Mouse (Mus musculus): Measurements from ENCODE around the gene Eipr1.

The Eipr1 gene

DNA sequence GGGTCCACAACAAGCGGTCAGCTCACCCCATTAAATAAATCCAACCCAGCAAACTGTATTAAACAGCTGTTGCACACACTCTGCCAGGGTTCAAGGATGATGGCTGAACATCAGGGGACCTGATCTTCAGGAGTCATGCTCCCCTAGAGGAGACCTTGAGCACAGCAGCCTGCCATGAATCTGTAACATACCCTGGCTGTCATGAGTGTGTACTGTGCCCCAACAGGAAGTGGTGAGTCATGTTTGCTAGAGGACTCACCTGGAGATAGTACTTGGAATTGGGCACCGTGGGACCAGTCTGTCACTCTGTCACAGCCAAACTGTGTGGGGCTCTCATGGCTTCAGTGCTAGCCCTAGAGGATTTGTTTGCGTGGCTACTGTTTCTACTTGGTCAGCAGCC is 77.9 kb downstream of the Eipr1 start:
- WGBS, result 85% methylated on average over 3 of the region's 3 CpGs

DNA sequence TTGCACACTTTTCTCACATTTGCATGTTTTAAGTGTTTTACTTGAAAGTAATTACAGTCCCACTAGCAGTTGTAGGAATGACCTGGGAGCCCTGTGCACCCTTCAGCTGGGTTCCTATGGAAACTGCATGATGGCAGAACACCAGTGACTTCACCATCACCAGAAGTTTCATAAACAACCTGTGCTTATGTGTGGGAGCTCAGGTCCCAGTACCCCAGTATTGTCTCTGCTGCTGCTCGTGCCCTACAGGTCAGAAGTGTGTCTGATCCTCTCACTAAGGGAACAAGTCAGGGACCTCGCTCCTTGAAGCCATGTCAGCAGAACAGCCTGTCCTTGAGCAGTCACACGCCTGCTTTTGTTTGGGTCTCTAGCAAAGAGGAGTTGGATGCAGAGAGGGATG is 78.9 kb downstream of the Eipr1 start:
- 90% methylated on average over 3 of the region's 3 CpGs for WGBS

DNA sequence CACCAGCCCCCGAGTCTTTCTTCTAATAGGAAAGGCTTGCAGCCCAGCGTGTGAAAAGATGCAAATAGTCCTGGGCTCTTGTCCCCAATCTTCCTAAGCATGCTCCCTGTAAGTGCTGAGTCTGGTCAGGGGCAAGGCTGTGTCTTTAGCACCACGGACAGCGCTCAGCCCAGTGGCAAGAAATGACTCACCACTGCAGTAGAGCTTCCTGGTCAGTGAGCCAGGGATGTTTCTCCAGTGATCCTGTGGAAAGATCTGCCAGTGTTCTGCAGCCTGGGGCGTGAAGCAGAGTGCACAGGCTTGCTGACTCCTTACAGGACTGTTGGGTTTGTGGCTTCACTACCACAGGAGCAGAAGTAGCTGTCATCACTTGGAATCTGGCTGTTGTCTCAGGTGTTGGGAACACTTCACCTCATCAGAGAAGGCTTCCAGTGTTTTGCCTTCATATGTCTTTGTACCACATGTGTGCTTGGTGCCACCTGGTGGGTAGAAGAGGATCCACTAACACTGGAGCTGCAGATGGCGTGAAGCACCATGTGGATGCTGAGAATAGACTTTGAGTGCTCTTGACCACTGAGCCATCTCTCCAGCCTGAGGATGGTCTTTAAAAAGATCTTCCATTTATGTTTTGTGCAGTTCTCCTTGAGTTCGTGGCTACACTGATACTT is 79.6 kb downstream of the Eipr1 start:
- WGBS, result 46% methylated on average over 7 of the region's 7 CpGs

DNA sequence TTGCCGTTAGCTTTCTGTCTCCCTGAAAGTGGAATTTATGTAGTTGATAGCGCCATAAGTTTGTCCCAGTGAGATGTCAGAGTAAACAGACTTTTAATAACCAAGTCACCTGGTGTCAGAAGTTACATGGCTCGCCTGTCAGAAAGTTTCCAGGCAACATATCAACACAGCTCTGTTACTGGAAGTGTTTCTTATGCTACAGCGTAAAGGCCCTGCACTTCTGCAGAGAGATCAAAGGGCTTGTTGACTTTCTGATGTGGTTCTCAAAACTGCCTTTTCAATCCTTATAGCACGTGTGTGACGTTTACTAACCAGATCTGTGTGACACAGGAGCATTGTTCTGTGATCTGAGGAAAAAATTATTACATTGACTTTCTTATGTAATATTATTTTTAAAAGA is 82.7 kb downstream of the Eipr1 start:
- WGBS, result 85% methylated on average over 6 of the region's 6 CpGs

DNA sequence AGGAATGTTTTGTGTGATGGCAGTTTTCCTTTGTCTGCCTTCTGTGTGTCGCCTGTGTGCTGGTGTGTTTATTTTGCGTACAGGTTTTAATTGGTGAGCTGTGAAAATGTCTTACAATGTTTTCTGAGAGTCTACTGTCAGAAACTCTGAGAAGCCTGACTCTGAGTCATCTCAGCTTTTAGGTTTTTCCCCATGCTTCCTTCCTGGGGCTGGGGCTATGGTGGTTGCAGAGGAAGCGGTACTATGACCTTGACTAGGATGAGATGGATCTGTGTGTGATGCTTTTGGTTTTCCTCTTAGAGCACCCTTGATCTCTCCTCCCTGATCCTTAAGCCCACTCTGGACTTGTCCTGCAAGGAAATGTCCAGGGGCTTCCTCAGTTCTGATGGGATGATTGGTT is 84.1 kb downstream of the Eipr1 start:
- 74% methylated on average over 3 of the region's 3 CpGs for WGBS

DNA sequence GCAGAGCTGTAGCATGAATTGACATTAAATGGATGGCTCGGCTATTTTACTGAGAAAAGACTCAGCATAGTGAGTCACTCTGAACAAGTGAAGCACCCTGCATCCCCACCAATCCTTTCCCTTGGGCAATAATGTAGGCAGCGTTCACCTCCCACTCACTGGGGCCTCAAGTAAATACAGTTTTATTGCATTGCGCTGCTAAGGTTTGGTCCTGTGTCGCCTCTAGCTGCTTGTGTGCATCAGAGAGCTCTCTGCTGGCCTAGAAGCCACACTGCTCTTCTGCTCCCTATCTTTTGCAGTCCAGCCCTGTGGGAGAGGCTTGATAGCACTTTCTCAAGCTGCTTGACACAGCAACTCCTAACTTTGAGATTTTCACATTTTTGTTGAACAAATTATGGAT is 86.7 kb downstream of the Eipr1 start:
- WGBS, result 44% methylated on average over 4 of the region's 4 CpGs

DNA sequence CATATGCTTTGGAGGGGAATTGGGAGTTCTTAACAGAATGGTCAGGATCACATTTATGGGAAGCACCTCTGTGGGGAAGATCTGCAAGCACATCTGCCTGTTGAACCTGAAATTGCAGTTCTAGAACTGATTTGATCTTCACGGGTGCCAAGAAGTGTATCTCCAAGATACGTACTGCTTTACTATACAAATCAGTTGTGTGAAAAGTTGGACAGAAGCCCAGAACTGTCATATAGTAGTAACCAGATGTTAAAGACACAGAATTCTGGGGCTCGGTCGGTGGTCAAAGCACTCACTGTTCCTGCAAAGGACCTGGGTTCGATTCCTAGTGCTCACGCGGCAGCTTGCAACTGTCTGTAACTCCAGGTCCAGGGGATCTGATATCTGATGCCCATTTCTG is 87.4 kb downstream of the Eipr1 start:
- 73% methylated on average over 7 of the region's 7 CpGs for WGBS

DNA sequence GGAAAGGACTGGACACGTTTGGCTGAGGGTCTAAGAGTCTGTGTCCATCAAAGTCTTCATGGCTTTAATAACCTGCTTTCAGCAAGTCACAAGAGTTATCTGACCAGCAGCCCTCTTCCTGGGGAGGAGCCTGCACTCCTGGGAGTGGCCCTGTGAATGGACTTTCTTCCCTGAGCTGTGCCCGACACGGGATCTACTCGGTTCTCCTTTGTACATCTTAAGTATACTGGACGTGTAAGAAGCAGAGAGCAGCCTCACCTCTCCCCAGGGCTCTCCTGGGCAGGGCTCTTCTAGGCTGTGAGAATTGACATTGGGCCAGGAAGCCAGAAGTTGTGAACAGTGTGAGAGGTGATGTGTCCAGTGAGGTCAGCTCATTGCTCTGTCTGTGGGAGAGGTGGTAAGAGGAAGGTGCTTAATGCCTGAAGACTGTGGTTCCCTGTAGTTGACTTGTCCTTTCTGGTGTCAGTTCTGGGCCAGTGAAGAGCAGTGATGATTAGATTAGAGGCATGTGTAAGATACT is 89.6 kb downstream of the Eipr1 start:
- 84% methylated on average over 5 of the region's 5 CpGs for WGBS

DNA sequence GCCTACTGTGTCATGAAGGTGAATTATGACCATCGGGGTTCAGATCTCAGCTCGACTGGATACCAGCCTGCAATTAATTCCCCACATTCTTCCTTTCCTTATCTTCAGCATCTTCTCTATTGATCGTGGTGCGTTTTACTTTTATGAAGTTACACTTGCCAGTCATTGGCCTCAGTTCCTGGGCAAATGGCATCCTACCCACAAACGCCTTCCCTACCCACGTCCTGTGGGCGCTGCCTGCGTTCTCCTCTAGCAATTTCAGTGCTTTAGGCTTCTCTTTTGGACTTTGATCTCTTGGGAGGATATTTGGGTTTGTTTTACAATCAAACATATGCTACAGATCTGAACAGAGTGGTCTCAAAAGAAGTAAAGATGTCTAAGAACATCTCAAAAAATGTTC is 94.2 kb downstream of the Eipr1 start:
- WGBS, result 81% methylated on average over 8 of the region's 8 CpGs

DNA sequence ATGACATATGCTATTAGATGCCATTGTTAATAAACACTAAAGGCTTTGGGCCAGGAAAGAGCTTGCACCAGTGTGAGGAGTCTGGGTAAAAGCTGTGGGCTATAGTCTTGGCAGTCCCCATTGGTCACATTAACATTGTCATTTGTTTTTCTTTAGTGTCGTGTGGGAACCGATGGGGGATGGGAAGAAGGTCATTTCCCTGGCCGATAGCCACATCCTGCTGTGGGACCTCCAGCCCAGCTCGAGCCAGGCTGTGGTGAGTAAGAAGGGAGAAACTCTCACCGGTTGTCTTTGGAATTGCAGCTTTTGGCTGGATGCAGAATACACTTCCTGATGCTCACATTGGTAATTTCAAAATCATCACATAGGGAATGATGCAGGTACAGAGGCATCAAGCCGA is 95.8 kb downstream of the Eipr1 start:
- WGBS, result 65% methylated on average over 6 of the region's 6 CpGs

DNA sequence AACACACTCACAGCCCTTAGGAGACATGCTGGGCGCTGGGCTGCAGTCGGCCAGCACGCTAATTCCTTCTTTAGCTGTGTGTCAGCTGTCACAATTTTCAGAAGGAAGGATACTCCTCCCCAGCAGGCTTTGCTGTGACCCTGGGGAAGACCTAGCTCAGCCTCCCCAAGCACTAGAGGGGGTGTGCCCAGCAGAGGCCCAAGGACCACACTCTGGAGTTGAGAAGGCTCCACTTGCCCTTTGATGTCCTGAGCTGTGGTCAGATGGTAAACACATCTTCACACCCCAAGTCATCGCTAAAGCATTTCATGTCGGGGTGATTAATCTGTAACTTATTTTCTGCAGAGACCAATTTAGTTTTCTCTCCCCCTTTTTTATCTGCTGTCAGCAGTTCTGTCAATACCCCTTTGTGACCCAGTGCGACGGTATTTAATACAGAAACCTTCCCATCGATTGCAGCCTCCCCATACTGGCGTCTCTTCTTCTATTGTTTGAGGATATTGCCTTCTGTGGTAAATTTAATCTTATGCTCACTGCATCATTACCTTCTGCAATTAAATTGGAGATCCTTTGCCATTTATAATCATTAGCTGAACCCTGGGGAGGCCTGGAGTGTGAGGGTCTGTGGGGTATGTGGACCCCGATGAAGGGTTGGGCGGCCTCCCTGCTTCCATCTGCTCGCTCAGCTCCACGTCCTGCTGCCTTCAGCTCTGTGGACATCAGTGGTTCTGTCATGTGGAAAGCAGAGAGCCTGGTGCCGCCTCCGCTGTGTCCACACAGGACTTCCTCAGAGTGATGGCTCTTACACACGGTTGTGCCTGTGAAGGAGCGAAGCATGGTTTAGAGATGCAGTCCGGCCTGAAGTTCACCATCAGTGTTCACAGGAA is 97.4 kb downstream of the Eipr1 start:
- WGBS, result 83% methylated on average over 18 of the region's 18 CpGs

DNA sequence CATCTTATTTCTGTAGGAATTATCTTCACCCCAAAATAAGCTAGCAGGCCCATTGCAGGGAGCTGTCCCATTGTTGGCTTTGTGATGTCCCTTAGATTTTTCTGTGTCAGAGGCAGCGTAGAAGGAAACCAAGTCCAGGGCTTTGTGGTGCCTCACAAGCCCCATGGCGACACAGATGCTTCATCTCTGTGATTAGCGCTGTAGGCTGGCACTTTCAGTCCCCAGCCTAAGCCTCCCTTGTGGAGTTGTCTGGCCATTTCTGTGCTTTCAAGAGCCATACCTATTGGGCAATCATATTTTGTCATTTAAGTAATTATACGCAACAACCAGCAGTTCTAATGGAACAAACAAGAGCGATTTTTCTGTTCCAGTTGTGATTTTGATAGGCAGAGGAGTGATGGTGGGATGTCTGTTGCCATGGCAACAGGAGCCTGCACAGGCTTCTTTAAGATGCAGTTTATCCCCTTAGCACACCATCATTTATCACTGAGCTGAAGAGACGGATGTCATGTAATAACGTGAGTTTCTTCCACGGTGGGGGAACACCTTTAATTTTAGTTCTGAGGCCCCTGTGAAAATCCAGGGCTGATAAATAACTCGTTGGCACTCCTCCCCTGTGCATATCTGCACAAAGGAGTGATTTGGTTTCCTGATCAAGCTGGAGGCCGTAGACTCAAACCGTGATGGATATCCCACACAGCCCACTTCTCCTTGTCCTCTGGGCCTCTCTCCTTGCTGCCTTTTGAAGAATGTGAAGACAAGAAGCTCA is 108.1 kb downstream of the Eipr1 start:
- 51% methylated on average over 11 of the region's 11 CpGs for WGBS

DNA sequence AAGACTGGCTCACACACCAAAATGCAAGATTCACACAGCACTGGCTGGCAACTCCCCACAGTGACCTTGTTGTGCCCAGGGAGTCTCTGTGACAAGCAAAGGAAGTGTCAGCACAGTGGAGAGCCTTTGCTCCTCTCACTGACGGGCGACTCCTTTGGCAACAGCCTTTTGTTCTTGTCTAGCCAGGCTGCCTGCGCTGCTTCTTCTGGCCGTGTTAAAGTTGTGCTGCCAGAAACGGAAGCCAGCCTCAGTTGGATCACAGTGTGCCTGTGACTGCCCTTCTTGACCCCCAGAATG is 108.6 kb downstream of the Eipr1 start:
- 35% methylated on average over 5 of the region's 5 CpGs for WGBS

DNA sequence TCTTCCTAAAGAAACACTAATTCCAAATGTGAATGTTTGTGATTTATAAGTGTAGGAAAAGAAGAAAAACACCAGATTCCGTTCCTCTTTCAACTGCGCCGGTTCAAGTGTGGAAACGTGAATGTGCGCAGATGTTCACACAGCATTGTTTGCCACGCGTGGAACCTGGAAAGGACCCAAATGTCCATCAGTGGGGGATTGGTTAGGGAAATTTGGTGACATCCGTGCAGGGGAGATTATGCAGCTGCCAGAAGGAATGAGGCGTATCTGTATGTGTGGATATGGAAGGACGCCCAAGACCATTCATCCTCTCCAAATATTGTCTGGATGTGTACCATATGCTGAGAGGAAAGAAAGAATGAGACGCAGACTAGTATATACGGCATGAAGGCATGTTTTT is 111.7 kb downstream of the Eipr1 start:
- 46% methylated on average over 12 of the region's 12 CpGs for WGBS

DNA sequence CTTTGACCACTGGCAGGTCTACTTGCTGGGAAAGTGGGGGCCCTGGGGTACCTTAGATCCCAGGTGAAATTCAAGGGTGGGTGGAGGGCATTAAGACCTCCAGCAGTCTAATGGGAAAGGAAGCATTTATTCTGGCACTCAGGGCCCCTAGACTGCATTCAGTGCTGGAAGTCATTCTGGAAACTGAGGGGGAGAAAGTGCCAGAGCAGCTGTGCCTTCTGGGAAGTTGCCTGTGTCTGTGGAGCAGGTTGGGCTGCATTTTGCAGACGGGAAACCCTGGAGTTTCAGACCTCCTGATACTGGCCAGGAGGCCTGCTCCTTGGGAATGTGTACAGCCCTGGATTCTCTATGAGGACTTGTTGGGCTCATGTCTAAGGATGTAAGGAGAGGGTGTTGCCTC is 114.5 kb downstream of the Eipr1 start:
- 33% methylated on average over 1 of the region's 1 CpGs for WGBS

DNA sequence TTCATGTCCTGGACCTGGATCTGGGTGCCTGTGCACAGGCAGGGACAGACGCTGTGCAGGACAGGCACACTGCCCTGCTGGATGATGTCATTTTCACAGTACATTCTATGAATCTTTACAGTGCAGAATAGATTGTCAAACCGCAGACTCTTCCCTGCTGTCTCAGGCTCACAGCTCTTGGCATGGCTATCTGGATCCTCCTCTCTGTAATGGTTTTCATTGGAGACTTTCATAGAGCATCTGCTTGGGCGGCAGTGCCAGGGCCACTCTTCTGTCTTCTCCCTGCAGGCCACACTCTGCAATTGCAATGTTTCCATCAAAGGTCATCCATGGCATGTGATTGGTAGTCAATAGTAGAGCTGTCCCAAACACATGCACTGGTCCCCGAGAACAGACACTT is 117.2 kb downstream of the Eipr1 start:
- WGBS, result 59% methylated on average over 4 of the region's 4 CpGs

DNA sequence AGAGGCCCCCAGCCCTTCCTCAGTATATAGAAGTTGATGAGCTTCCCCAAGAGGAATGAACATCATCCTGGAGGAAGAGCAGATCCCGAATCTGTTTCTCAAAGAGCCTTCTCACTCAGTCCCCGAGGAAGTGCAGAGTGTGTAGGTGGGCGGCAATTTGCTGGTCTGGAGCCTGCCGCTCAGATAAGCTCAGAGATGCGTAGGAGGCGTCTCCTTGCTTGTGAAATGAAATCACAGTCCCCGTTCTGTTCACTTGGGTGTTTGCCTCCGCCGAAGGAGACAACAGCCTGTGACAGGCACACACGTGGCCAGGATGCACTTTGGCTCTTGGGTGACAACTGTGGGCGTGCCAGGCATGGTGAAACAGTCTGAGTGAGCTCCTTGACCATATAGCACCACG is 120.7 kb downstream of the Eipr1 start:
- WGBS, result 57% methylated on average over 12 of the region's 12 CpGs

DNA sequence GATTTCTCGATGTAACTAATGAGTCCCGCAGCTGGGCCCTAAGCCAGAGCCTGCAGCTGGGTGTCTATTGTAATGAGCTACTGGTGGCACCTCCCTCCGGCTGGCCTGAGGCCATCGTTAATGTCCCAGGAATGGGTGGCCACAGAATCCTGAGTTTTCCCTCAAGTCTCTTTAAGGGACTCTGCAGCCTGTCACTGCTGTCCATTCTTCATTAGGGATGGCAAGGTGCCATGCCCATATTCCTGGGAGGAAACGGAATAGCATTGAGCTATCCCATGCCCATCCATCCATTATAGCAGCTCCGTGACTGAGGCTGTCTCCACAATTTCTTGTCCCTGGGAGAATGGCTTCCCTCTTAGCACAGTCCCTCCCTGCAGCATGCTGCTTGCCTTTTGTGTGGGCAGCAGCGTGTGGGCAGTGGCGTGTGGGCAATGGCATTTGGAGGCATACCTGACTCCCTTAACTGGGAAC is 123.2 kb downstream of the Eipr1 start:
- 25% methylated on average over 8 of the region's 8 CpGs for WGBS

DNA sequence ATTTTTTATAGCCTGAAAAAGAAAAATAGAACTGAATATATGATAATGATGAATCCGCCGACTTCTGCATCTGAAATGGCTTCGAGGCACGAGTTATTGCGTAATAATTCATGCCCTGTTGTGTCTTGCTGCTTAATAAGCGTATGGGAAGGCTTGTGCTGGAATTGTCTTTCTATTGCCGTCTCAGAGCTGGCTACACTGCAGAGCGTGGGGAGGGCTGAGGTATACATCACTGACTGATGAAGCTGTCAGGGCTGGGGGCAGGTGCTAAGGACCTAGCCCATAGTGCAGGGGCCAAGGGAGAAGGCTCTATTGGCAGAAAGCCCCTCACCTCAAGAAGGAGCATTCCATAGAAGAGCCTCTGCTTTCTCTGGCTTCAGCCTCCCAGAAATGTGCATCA is 123.9 kb downstream of the Eipr1 start:
- WGBS, result 58% methylated on average over 8 of the region's 8 CpGs

DNA sequence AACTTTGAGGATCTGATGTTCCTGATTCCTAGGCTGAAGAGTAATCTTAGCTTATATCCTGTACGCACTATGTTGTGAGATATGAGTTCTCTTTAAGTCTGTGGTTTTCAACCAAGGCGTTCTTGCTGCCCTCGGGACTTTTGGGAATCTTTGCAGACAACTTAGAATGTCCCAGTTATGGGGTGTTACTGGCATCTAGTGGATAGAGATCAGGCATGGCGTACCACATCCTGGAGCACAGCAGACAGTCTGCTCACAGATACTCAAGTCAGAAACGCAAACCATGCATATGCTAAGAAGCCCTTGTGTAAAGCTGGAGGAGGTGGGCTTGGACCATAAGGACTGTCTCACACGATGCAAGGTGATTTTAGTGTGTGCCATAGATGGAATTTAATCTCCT is 136.1 kb downstream of the Eipr1 start:
- 74% methylated on average over 6 of the region's 6 CpGs for WGBS

DNA sequence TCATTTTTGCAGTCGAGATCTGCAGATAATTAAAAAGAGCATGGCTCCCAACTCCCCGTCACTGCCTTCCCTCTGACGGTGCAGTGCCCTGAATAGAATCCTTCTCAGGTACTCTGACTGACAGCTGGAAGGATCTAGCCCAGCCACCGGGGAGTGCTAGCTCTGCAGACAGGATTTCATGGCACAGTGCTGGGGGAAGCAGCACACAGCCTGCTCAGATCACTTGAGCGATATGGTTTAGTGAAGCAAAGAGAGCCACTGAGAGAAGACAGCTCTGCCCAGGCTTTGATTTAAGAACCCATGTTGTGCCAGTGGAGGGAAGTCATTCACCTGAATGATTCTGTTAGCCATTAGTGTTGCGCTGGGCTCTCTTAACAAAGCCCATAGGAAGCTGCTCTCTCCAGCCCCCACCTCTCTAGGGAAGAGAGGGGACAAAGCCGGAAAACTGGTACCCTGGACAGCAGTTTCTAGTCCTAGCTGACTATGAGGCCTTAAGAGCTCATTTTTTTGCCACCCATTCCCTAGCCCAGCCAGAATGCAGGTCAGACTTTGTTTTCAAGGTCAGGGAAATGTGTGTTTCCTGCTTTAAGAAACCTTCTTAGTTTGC is 137.6 kb downstream of the Eipr1 start:
- WGBS, result 58% methylated on average over 7 of the region's 7 CpGs

DNA sequence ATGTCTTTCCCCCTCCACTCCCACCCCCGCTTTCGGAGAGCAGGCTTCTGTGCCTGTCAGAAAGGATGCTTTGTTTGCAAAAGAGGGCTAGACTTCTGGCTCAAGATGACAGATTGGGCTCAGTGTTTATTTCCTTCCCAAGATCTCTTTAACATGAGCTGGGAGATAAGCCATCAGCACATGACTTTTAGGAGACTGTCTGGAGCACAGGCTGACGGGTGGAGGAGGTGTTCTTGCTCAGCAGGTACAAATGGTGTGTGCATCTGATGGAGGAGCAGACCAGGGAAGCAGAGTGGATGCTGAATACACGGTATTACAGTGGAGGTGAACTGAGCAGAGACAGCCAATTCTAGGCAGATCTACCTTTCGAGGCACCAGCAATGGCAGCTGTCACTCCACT is 139.9 kb downstream of the Eipr1 start:
- 33% methylated on average over 5 of the region's 5 CpGs for WGBS

All from cerebral cortex, adult 2 months (tissue).